ENCODE assay signal across 11 mouse cellular contexts in the genomic region with DNA sequence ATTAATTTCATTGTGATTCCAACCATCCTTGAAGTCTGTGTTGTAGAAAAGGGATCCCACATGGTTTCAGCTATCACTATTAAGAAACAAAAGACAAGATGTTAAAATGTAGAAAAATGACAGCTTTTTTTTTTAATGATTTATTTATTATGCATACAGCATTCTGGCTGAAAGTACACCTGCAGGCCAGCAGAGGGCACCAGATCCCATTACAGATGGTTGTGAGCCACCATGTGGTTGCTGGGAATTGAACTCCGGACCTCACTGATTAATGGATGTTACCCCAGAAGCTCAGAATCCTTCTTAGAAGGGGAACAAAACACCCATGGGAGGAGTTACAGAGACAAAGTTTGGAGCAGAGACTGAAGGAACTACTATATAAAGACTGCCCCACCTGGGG. TPM values are rescaled to one million over a fixed set of nuclear protein-coding genes. Genes with fewer than 3 reads are reported as not detected.
A peak's percentile ranks its signal among the peaks of the same experiment; 100 is the strongest.
DNase-seq lines count a peak whose midpoint lies in the region; ATAC-seq and TF ChIP-seq lines count a peak whose summit lies in the region.
"Had no signal": no experiment of that assay in that cellular context is flagged by ENCODE, and none has a peak within 500 bp of the region (broad histone marks: within the 10 kb centered on the region; RNA-seq: fewer than 3 reads in every experiment).

No protein-coding gene starts in this region.

- no peak for TF ChIP-seq EP300 in ES-Bruce4 (IDR thresholded peaks at IDR 0.05; ENCODE audit: insufficient read depth, low read depth, low read length)

- WGBS in kidney, adult 2 months: 93% methylated on average over 1 of the region's 1 CpGs
- 94% methylated on average over 1 of the region's 1 CpGs for WGBS in kidney, embryonic 14.5 days
- 88% methylated on average over 1 of the region's 1 CpGs for WGBS in limb, embryonic 11.5 days

- no peak for DNase-seq in kidney, adult 2 months
- DNase-seq in A20 (ENCODE audit: low read depth, low spot score): peak; percentile 36
- DNase-seq in limb, embryonic 11.5 days (ENCODE audit: low spot score): peak; percentile 46
- no peak for DNase-seq in urinary bladder, postnatal 36 days (ENCODE audit: low spot score in 2 of 2)
- no peak for DNase-seq in gastrocnemius, postnatal 4 days (ENCODE audit: low spot score in 2 of 2)

- no peak overlapping the region for H3K27ac ChIP-seq in kidney, adult 2 months (ENCODE audit: insufficient read depth, low read depth, low read length)
- H3K27ac ChIP-seq in kidney, embryonic 14.5 days (ENCODE audit: low read depth, low read length): no peak overlapping the region
- no peak overlapping the region for H3K27ac ChIP-seq in ES-Bruce4 (ENCODE audit: insufficient read depth, low read length)
- no peak overlapping the region for H3K27ac ChIP-seq in limb, embryonic 11.5 days (replicated peaks; ENCODE audit: low read depth, low read length)
- H3K27ac ChIP-seq: heart, embryonic 15.5 days; limb, embryonic 13.5 days; neural tube, embryonic 12.5 days had no signal

- peak; percentile 42 for TF ChIP-seq CTCF in kidney, adult 2 months (conservative IDR thresholded peaks at IDR 0.05; ENCODE audit: insufficient read depth, insufficient read length, low read depth, low read length)
- peak; percentile 59 for TF ChIP-seq CTCF in ES-Bruce4 (IDR thresholded peaks at IDR 0.05; ENCODE audit: low read depth, low read length)

- no peak for ATAC-seq in kidney, embryonic 14.5 days (ENCODE audit: low FRiP score, low TSS enrichment)
- no peak for ATAC-seq in limb, embryonic 11.5 days (ENCODE audit: insufficient number of reproducible peaks, low FRiP score, low TSS enrichment, low read depth)
- no peak for ATAC-seq in cerebellum, adult (ENCODE audit: insufficient number of reproducible peaks, low FRiP score, low TSS enrichment)

- H3K4me2 ChIP-seq in kidney, embryonic 14.5 days (replicated peaks; ENCODE audit: low read depth, low read length): no peak overlapping the region
- H3K4me2 ChIP-seq in limb, embryonic 11.5 days (ENCODE audit: low read depth, severe bottlenecking): no peak overlapping the region
- H3K4me2 ChIP-seq: heart, embryonic 15.5 days; limb, embryonic 13.5 days; neural tube, embryonic 12.5 days had no signal

- no peaks in the 10 kb centered on the region for H3K9me3 ChIP-seq in kidney, embryonic 14.5 days (ENCODE audit: control insufficient read depth, low read length)
- H3K9me3 ChIP-seq in ES-Bruce4 (replicated peaks; ENCODE audit: control insufficient read depth, insufficient read depth, low read length, poor library complexity, severe bottlenecking): no peaks in the 10 kb centered on the region
- H3K9me3 ChIP-seq in limb, embryonic 11.5 days (ENCODE audit: control insufficient read depth, low read length): no peaks in the 10 kb centered on the region
- H3K9me3 ChIP-seq: heart, embryonic 15.5 days; neural tube, embryonic 12.5 days had no signal

- no peaks in the 10 kb centered on the region for H3K4me1 ChIP-seq in kidney, adult 2 months (ENCODE audit: control insufficient read depth, insufficient read depth, low read length)
- H3K4me1 ChIP-seq in kidney, embryonic 14.5 days (ENCODE audit: control insufficient read depth, insufficient read depth, low read length): no peaks in the 10 kb centered on the region
- peaks cover 2% of the 10 kb centered on the region for H3K4me1 ChIP-seq in ES-Bruce4 (ENCODE audit: control insufficient read depth, insufficient read depth, low read length)
- no peaks in the 10 kb centered on the region for H3K4me1 ChIP-seq in limb, embryonic 11.5 days (ENCODE audit: control insufficient read depth, insufficient read depth, low read length)
- H3K4me1 ChIP-seq: heart, embryonic 15.5 days; limb, embryonic 13.5 days; neural tube, embryonic 12.5 days had no signal

- H3K36me3 ChIP-seq in kidney, adult 2 months (ENCODE audit: control insufficient read depth, insufficient read depth, low read length): peaks cover 8% of the 10 kb centered on the region
- H3K36me3 ChIP-seq in kidney, embryonic 14.5 days (ENCODE audit: control insufficient read depth, insufficient read depth, low read length): peaks cover 98% of the 10 kb centered on the region
- peaks cover 47% of the 10 kb centered on the region for H3K36me3 ChIP-seq in ES-Bruce4 (ENCODE audit: control insufficient read depth, insufficient read depth, low read length, poor library complexity, severe bottlenecking)
- peaks cover 47% of the 10 kb centered on the region for H3K36me3 ChIP-seq in limb, embryonic 11.5 days (ENCODE audit: control insufficient read depth, insufficient read depth, low read length)

- no peaks in the 10 kb centered on the region for H3K27me3 ChIP-seq in kidney, adult 2 months (replicated peaks; ENCODE audit: control insufficient read depth, insufficient read depth, low read length)
- no peaks in the 10 kb centered on the region for H3K27me3 ChIP-seq in kidney, embryonic 14.5 days (ENCODE audit: control insufficient read depth, insufficient read depth, low read length)
- no peaks in the 10 kb centered on the region for H3K27me3 ChIP-seq in ES-Bruce4 (ENCODE audit: control insufficient read depth, insufficient read depth, low read length, poor library complexity, severe bottlenecking)
- no peaks in the 10 kb centered on the region for H3K27me3 ChIP-seq in limb, embryonic 11.5 days (ENCODE audit: control insufficient read depth, insufficient read depth, low read length)
- H3K27me3 ChIP-seq: heart, embryonic 15.5 days; limb, embryonic 13.5 days; neural tube, embryonic 12.5 days had no signal

- no peak for TF ChIP-seq POLR2A in kidney, adult 2 months (IDR thresholded peaks at IDR 0.05; ENCODE audit: low read depth, low read length)
- TF ChIP-seq POLR2A in ES-Bruce4 (IDR thresholded peaks at IDR 0.05; ENCODE audit: insufficient read depth, low read length): no peak

- H3K9ac ChIP-seq in kidney, embryonic 14.5 days (ENCODE audit: low read depth, low read length): no peak overlapping the region
- H3K9ac ChIP-seq in ES-Bruce4 (ENCODE audit: low read depth, poor library complexity, severe bottlenecking): no peak overlapping the region
- no peak overlapping the region for H3K9ac ChIP-seq in limb, embryonic 11.5 days (ENCODE audit: low read length)
- H3K9ac ChIP-seq: heart, embryonic 15.5 days; limb, embryonic 13.5 days; neural tube, embryonic 12.5 days had no signal

- H3K4me3 ChIP-seq in kidney, adult 2 months (ENCODE audit: insufficient read depth, low read depth, low read length): no peak overlapping the region
- H3K4me3 ChIP-seq in kidney, embryonic 14.5 days (ENCODE audit: low read length): no peak overlapping the region
- H3K4me3 ChIP-seq in ES-Bruce4 (ENCODE audit: low read depth, low read length): no peak overlapping the region
- H3K4me3 ChIP-seq in limb, embryonic 11.5 days (ENCODE audit: low read depth, low read length): no peak overlapping the region
- H3K4me3 ChIP-seq: heart, embryonic 15.5 days; limb, embryonic 13.5 days; neural tube, embryonic 12.5 days had no signal

RNA-seq across cellular contexts. Expression of gene Synj1, which starts 12.3 kb away (rescaled TPM):
- 20.4 and 24.8 TPM in 2 replicates for polyA plus RNA-seq in kidney, adult 2 months (2012; rRNA removed)
- 10.8 and 15.5 TPM in 2 replicates for polyA plus RNA-seq in kidney, embryonic 14.5 days (2014; fragmentation: Nextera tagmentation; extraction: Ambion mirVana)
- polyA plus RNA-seq in ES-Bruce4 (2011; ENCODE audit: insufficient read depth, insufficient read length, low read depth, missing spikeins): 27.5 and 33.2 TPM in 2 replicates
- 10.8 and 14.2 TPM in 2 replicates for polyA plus RNA-seq in limb, embryonic 11.5 days (2014; fragmentation: Nextera tagmentation; extraction: Ambion mirVana)
- total RNA-seq in gastrocnemius, postnatal 4 days (2021): 10 to 100 TPM; 17.2 to 23.5 TPM

RNA-seq across cellular contexts. Expression of gene Paxbp1, which starts 21.0 kb away (rescaled TPM):
- 13.3 and 13.6 TPM in 2 replicates for polyA plus RNA-seq in kidney, adult 2 months (2012; rRNA removed)
- 46.9 and 75.6 TPM in 2 replicates for polyA plus RNA-seq in kidney, embryonic 14.5 days (2014; fragmentation: Nextera tagmentation; extraction: Ambion mirVana)
- polyA plus RNA-seq in ES-Bruce4 (2011; ENCODE audit: insufficient read depth, insufficient read length, low read depth, missing spikeins): 96.0 and 108 TPM in 2 replicates
- 89.3 and 97.2 TPM in 2 replicates for polyA plus RNA-seq in limb, embryonic 11.5 days (2014; fragmentation: Nextera tagmentation; extraction: Ambion mirVana)
- 10 to 100 TPM; 30.5 to 42.7 TPM for total RNA-seq in gastrocnemius, postnatal 4 days (2021)

Comparison
In these comparisons a context has a peak if more than half of its experiments do, and no peak if none do; other contexts are left out.
1. DNase-seq: peak in A20 (single experiment) and limb, embryonic 11.5 days (single experiment); none in kidney, adult 2 months (single experiment), urinary bladder, postnatal 36 days (0 of 2) and gastrocnemius, postnatal 4 days (0 of 2).